Mouse (Mus musculus) kidney, postnatal 25 days (tissue): ENCODE data around the gene Adcyap1r1.

ENCODE experiments used
- DNase-seq, 2 experiments: peaks; one replicate each; pipeline ENCODE4 v3.0.0; 2021; ENCODE audit warnings: mixed read lengths in 2 of 2

Adcyap1r1 gene

GRCm38 (mm10) chr6:55452381-55452780 is 603 bp downstream of the Adcyap1r1 start:
- no peak for DNase-seq

- peak in 1 of 2 experiments; percentile 4 for DNase-seq
Measured at GRCm38 (mm10) chr6:55453548-55453947, 1.8 kb downstream of the Adcyap1r1 start.

- DNase-seq: no peak
Measured at GRCm38 (mm10) chr6:55455641-55456040, 3.9 kb downstream of the Adcyap1r1 start.

GRCm38 (mm10) chr6:55457727-55458126 is 5.9 kb downstream of the Adcyap1r1 start:
- no peak for DNase-seq

- DNase-seq: no peak
Measured at GRCm38 (mm10) chr6:55458156-55458555, 6.4 kb downstream of the Adcyap1r1 start.

- no peak for DNase-seq
Measured at GRCm38 (mm10) chr6:55459545-55460397, 8.0 kb downstream of the Adcyap1r1 start.

- peak in 1 of 2 experiments; percentile 29 for DNase-seq
Measured at GRCm38 (mm10) chr6:55461141-55461540, 9.4 kb downstream of the Adcyap1r1 start.

- DNase-seq: no peak
Measured at GRCm38 (mm10) chr6:55461678-55462077, 9.9 kb downstream of the Adcyap1r1 start.

GRCm38 (mm10) chr6:55462394-55462793 is 10.6 kb downstream of the Adcyap1r1 start:
- DNase-seq: no peak

- peak; percentile 26 to 40 for DNase-seq
Measured at GRCm38 (mm10) chr6:55463966-55464365, 12.2 kb downstream of the Adcyap1r1 start.

GRCm38 (mm10) chr6:55465311-55465710 is 13.5 kb downstream of the Adcyap1r1 start:
- DNase-seq: no peak

GRCm38 (mm10) chr6:55466301-55466761 is 14.6 kb downstream of the Adcyap1r1 start:
- no peak for DNase-seq

- no peak for DNase-seq
Measured at GRCm38 (mm10) chr6:55470691-55471090, 18.9 kb downstream of the Adcyap1r1 start.

- DNase-seq: no peak
Measured at GRCm38 (mm10) chr6:55472381-55472780, 20.6 kb downstream of the Adcyap1r1 start.

GRCm38 (mm10) chr6:55480988-55481387 is 29.2 kb downstream of the Adcyap1r1 start:
- no peak for DNase-seq

GRCm38 (mm10) chr6:55482471-55482870 is 30.7 kb downstream of the Adcyap1r1 start:
- no peak for DNase-seq

GRCm38 (mm10) chr6:55483360-55483759 is 31.6 kb downstream of the Adcyap1r1 start:
- DNase-seq: no peak

- DNase-seq: no peak
Measured at GRCm38 (mm10) chr6:55484224-55484623, 32.4 kb downstream of the Adcyap1r1 start.

GRCm38 (mm10) chr6:55485216-55485615 is 33.4 kb downstream of the Adcyap1r1 start:
- DNase-seq: no peak

- DNase-seq: peak; percentile 18 to 45
Measured at GRCm38 (mm10) chr6:55487726-55488125, 35.9 kb downstream of the Adcyap1r1 start.

GRCm38 (mm10) chr6:55496201-55496600 is 44.4 kb downstream of the Adcyap1r1 start:
- no peak for DNase-seq

GRCm38 (mm10) chr6:55498753-55499152 is 47.0 kb downstream of the Adcyap1r1 start:
- DNase-seq: no peak

GRCm38 (mm10) chr6:55501061-55501460 is 49.3 kb downstream of the Adcyap1r1 start:
- DNase-seq: peak in 1 of 2 experiments; percentile 3

- peak in 1 of 2 experiments; percentile 6 for DNase-seq
Measured at GRCm38 (mm10) chr6:55502309-55502708, 50.5 kb downstream of the Adcyap1r1 start.
